Mouse (Mus musculus): ENCODE measurements around the gene Lamb3. TPM values are rescaled to one million over a fixed set of nuclear protein-coding genes. Genes with fewer than 3 reads are reported as not detected.

Gene Lamb3
- polyA plus RNA-seq, 1 experiment from 2014 or later, result 0.29 TPM

DNA sequence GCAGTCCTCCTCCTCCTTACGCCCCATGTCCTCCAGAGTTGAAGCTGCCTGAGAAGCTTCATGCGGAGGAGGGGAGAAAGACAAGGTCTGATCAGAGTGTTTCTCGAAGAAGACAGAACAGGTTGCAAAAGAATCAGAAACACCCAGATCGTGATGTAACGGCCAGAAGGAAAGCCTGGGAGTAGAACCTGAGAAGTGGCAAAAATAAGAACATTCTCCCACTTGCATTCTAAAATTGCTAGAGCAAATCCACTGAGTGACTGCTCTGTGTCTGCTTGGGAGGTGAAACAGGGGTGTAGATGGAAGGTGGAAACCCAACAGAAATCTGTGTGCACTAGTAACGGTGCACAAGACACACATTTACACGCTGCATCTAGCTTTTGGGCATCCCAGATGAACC is 154.6 kb downstream of the Lamb3 start:
- 93% methylated on average over 7 of the region's 7 CpGs for WGBS
- Histone ChIP-seq H3K27me3 (replicated peaks; ENCODE audit: control insufficient read depth, insufficient read depth, low read length) (no peaks in the 10 kb centered on the region), H3K9ac (ENCODE audit: low read depth, low read length) (no peak overlapping the region), H3K36me3 (ENCODE audit: control insufficient read depth, insufficient read depth, low read length) (no peaks in the 10 kb centered on the region; the same call in 1 of the 2 replicates), H3K27ac (ENCODE audit: low read depth, low read length) (no peak overlapping the region), H3K9me3 (ENCODE audit: control insufficient read depth, low read length) (no peaks in the 10 kb centered on the region), H3K4me3 (ENCODE audit: low read length) (no peak overlapping the region), H3K4me2 (ENCODE audit: low read length) (no peak overlapping the region), H3K4me1 (ENCODE audit: control insufficient read depth, insufficient read depth, low read depth, low read length) (no peaks in the 10 kb centered on the region)
- no peak for ATAC-seq

DNA sequence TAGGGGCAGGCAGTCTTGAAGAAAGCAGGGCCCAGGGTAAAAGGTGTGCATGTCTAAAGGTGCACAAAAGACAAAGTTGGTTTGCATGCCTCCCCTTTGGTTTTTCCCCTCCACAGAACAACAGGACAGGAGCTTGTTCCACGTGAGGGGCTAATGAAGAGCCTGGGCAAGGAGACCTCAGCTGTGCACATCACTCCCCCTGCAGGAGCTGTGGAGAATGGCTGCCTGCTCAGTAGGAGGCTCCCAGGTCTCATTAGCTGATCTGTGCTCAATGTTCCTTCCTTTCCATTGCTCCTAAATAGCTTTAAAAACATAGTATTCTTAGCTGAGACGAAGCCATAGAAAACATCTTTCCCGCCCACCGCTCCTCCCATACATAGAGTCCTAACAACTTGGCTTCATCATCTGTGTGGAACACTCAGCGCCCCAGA is 156.3 kb downstream of the Lamb3 start:
- ATAC-seq, result no peak
- peaks cover 17% of the 10 kb centered on the region for H3K4me1 ChIP-seq (ENCODE audit: control insufficient read depth, insufficient read depth, low read depth, low read length)
- no peaks in the 10 kb centered on the region for H3K27me3 ChIP-seq (replicated peaks; ENCODE audit: control insufficient read depth, insufficient read depth, low read length)
- no peak overlapping the region for H3K4me2 ChIP-seq (ENCODE audit: low read length)
- H3K9me3 ChIP-seq (ENCODE audit: control insufficient read depth, low read length), result no peaks in the 10 kb centered on the region
- WGBS, result 70% methylated on average over 5 of the region's 5 CpGs
- H3K27ac ChIP-seq (ENCODE audit: low read depth, low read length), result no peak overlapping the region
- no peaks in the 10 kb centered on the region; the same call in 1 of the 2 replicates for H3K36me3 ChIP-seq (ENCODE audit: control insufficient read depth, insufficient read depth, low read length)
- no peak overlapping the region for H3K9ac ChIP-seq (ENCODE audit: low read depth, low read length)
- H3K4me3 ChIP-seq (ENCODE audit: low read length), result no peak overlapping the region

DNA sequence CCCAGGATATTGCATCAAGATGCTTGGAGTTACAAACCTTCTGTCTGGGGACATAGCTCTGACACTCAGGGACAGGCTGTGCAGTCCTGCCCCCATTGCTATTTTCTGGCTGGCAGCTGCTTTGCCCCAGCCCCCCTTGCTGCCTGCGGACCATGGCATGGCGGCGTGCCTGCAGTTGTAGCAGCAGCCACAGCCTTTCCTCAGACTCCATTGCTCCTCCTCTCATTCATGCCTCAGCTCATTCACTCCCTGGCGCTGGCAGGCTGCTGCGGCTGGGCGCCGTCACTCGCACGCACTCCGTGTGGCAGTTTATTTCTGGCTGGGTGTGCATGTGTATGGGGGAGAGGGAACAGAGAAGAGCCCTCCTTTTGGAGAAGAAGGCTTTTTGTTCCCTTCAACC is 160.6 kb downstream of the Lamb3 start:
- Histone ChIP-seq H3K4me3 (ENCODE audit: low read length) (peak overlapping the region; percentile 64), H3K9me3 (ENCODE audit: control insufficient read depth, low read length) (no peaks in the 10 kb centered on the region), H3K4me1 (ENCODE audit: control insufficient read depth, insufficient read depth, low read depth, low read length) (peaks cover 29% of the 10 kb centered on the region), H3K27me3 (replicated peaks; ENCODE audit: control insufficient read depth, insufficient read depth, low read length) (no peaks in the 10 kb centered on the region), H3K4me2 (ENCODE audit: low read length) (peak overlapping the region; percentile 87), H3K36me3 (ENCODE audit: control insufficient read depth, insufficient read depth, low read length) (no peaks in the 10 kb centered on the region), H3K27ac (ENCODE audit: low read depth, low read length) (peak overlapping the region; percentile 70), H3K9ac (ENCODE audit: low read depth, low read length) (peak overlapping the region; percentile 47)
- ATAC-seq, result peak; percentile 75
- 4% methylated on average over 10 of the region's 10 CpGs for WGBS

DNA sequence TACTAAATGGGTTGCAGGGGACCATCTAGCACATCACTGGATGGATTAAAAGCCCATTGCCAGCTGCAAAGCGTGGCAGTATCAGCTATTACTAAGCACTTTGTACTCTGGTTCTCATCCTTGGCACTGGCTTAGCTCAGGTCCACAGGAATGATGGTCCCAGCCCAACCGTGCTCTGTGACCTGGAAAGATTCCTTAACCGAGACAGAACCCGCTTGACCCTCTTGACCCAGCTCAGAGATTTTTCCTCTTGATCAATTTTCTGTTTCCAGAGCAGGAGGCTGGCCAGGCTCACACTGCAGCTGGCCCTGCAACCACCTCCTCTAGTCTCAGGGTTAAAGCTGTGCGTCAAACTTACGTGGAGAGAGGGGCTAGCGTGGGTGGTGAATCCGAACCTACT is 161.6 kb downstream of the Lamb3 start:
- Histone ChIP-seq H3K9ac (ENCODE audit: low read depth, low read length) (peak overlapping the region; percentile 73), H3K9me3 (ENCODE audit: control insufficient read depth, low read length) (no peaks in the 10 kb centered on the region), H3K27me3 (replicated peaks; ENCODE audit: control insufficient read depth, insufficient read depth, low read length) (no peaks in the 10 kb centered on the region), H3K4me1 (ENCODE audit: control insufficient read depth, insufficient read depth, low read depth, low read length) (peaks cover 29% of the 10 kb centered on the region), H3K4me2 (ENCODE audit: low read length) (peak overlapping the region; percentile 87), H3K27ac (ENCODE audit: low read depth, low read length) (peak overlapping the region; percentile 70), H3K4me3 (ENCODE audit: low read length) (peak overlapping the region; percentile 64), H3K36me3 (ENCODE audit: control insufficient read depth, insufficient read depth, low read length) (no peaks in the 10 kb centered on the region)
- 31% methylated on average over 8 of the region's 8 CpGs for whole genome bisulfite sequencing
- no peak for ATAC-seq

DNA sequence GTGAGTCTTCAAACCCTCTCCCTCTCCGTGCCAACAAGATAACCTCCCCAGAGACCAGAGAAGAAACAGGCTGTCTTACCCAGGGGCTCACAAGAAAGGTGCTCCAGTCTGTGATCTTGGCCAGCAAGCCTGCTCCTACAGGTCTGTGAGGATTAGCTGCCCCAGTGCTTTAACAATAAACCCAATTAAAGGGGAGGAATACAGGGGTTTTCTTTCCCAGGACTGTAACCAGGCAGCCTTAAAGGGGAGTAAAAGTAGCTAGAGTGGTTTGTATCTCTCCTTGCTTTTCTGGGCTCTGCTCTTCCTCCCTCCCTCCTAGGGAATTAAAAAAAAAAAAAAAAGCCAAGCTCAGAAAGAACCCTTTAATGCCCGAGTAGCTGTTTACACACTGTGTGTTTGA is 162.6 kb downstream of the Lamb3 start, which contains the start of gene Camk1g:
Gene Camk1g, minus strand, starts transcription at position 203 of the 400 bp plus-strand sequence.
- Histone ChIP-seq H3K27ac (ENCODE audit: low read depth, low read length) (peak within 1 kb of the TSS; percentile 70), H3K4me3 (ENCODE audit: low read length) (peak within 1 kb of the TSS; percentile 64), H3K36me3 (ENCODE audit: control insufficient read depth, insufficient read depth, low read length) (no peaks in the 10 kb centered on the region), H3K27me3 (replicated peaks; ENCODE audit: control insufficient read depth, insufficient read depth, low read length) (no peaks in the 10 kb centered on the region), H3K4me2 (ENCODE audit: low read length) (peak within 1 kb of the TSS; percentile 87), H3K4me1 (ENCODE audit: control insufficient read depth, insufficient read depth, low read depth, low read length) (peaks cover 29% of the 10 kb centered on the region), H3K9ac (ENCODE audit: low read depth, low read length) (peak within 1 kb of the TSS; percentile 73), H3K9me3 (ENCODE audit: control insufficient read depth, low read length) (no peaks in the 10 kb centered on the region)
- peak; percentile 91 for ATAC-seq
- 2% methylated on average over 2 of the region's 2 CpGs for WGBS

DNA sequence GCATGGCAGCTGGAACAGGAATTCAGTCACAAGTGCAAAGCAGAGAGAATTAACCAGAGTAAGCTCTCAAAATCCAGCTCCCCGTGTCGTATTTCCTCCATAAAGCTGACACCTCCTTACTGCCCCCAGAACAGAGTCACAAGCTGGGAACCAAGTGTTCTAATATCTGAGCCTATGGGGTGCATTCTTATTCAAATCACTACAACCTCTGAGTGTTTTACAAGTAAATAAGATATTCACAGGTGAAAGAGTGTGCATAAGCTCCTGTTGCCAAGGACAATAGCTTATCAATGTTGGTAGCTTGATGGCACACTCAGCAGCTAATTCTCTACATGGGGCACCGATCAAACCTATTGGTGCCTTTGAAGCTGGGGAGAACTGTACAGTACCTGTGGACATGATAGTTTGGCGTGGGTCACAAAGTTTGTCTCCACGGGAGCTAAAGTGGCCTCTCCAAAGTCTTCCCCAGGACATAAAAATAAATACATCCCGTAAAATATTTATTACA is 166.5 kb downstream of the Lamb3 start:
- Histone ChIP-seq H3K4me2 (ENCODE audit: low read length) (no peak overlapping the region), H3K4me3 (ENCODE audit: low read length) (no peak overlapping the region), H3K9ac (ENCODE audit: low read depth, low read length) (no peak overlapping the region), H3K36me3 (ENCODE audit: control insufficient read depth, insufficient read depth, low read length) (no peaks in the 10 kb centered on the region), H3K27me3 (replicated peaks; ENCODE audit: control insufficient read depth, insufficient read depth, low read length) (no peaks in the 10 kb centered on the region), H3K27ac (ENCODE audit: low read depth, low read length) (no peak overlapping the region), H3K4me1 (ENCODE audit: control insufficient read depth, insufficient read depth, low read depth, low read length) (peaks cover 10% of the 10 kb centered on the region), H3K9me3 (ENCODE audit: control insufficient read depth, low read length) (no peaks in the 10 kb centered on the region)
- no peak for ATAC-seq
- 87% methylated on average over 6 of the region's 6 CpGs for WGBS

DNA sequence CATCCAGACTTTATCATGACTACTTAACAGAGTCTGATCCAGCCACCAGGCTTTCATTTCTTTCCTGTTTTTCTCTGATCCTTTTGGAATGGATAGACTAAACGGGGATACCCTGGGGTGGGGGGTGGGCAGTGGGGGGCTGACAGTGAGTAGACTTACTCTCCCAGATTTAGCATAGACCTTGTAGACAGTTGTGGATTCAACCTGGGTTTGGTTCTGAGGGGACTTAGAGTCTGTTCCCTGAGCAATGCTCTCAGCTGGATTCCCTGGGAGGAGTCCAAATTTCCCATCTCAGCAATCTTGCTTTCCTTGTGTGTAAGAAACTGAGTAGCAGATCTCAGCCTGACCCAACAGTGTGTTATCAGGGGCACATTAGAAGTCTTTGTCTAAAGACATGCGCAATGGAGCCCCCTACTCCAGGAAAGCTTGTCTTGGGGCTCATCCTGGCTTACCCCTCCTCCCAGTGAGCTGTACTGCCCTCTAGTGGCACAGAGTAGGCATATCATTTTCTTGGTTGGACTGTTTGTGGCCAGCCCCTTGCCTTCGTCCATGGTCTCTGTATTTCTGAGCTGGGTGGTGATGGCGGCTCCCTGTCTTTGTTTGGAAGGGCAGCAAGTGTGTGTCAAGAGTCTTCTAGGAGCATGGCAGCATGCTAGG is 169.1 kb downstream of the Lamb3 start:
- no peaks in the 10 kb centered on the region for H3K9me3 ChIP-seq (ENCODE audit: control insufficient read depth, low read length)
- ATAC-seq, result peak; percentile 75
- H3K4me3 ChIP-seq (ENCODE audit: low read length), result no peak overlapping the region
- 22% methylated on average over 4 of the region's 4 CpGs for WGBS
- no peaks in the 10 kb centered on the region for H3K27me3 ChIP-seq (replicated peaks; ENCODE audit: control insufficient read depth, insufficient read depth, low read length)
- no peaks in the 10 kb centered on the region for H3K36me3 ChIP-seq (ENCODE audit: control insufficient read depth, insufficient read depth, low read length)
- H3K4me1 ChIP-seq (ENCODE audit: control insufficient read depth, insufficient read depth, low read depth, low read length), result peaks cover under 1% of the 10 kb centered on the region; the same call in 1 of the 2 replicates
- no peak overlapping the region for H3K9ac ChIP-seq (ENCODE audit: low read depth, low read length)
- H3K4me2 ChIP-seq (ENCODE audit: low read length), result no peak overlapping the region
- H3K27ac ChIP-seq (ENCODE audit: low read depth, low read length), result no peak overlapping the region

DNA sequence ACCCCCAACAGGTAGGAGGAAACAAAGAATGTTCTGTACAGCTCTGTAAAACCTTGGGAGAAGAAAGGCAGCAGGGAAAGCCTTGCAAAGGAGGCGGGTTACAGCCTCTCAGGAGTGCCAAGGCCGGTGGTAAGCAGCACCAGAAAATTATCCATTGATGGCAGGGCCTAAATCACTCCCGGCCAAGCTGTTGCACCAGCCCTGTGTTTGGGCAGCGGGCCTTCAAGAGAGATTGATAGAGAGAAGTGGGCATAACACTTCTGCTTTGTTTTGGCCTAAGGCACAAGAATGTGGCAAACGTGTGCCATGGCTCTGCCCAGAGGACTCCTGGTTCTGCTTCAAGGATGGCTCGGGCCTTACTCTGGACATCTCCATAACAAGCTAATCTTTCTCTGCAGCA is 172.1 kb downstream of the Lamb3 start:
- no peaks in the 10 kb centered on the region for H3K9me3 ChIP-seq (ENCODE audit: control insufficient read depth, low read length)
- no peaks in the 10 kb centered on the region for H3K36me3 ChIP-seq (ENCODE audit: control insufficient read depth, insufficient read depth, low read length)
- no peaks in the 10 kb centered on the region for H3K27me3 ChIP-seq (replicated peaks; ENCODE audit: control insufficient read depth, insufficient read depth, low read length)
- H3K27ac ChIP-seq (ENCODE audit: low read depth, low read length), result no peak overlapping the region
- WGBS, result 66% methylated on average over 6 of the region's 6 CpGs
- no peak overlapping the region for H3K9ac ChIP-seq (ENCODE audit: low read depth, low read length)
- H3K4me2 ChIP-seq (ENCODE audit: low read length), result no peak overlapping the region
- H3K4me1 ChIP-seq (ENCODE audit: control insufficient read depth, insufficient read depth, low read depth, low read length), result peaks cover 9% of the 10 kb centered on the region
- no peak for ATAC-seq
- no peak overlapping the region for H3K4me3 ChIP-seq (ENCODE audit: low read length)

DNA sequence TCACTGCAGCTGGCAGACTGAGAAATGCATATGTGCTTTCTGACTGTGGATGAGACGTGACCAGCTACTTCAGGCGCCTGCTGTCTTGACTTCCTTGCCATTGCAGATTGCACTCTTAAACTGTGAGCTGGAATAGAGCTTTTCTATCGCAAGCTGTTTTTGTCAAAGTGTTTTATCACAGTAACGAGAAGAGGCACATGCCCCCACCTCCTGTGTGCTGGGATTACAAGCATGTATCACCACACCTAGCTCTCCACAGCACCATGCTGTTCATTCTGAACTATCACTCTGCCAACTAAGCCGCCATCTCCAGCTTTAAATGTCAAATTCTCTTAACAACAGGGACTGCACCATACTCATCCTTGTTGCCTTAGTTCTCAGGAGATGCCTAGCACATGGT is 173.4 kb downstream of the Lamb3 start:
- H3K9me3 ChIP-seq (ENCODE audit: control insufficient read depth, low read length), result no peaks in the 10 kb centered on the region
- WGBS, result 81% methylated on average over 5 of the region's 5 CpGs
- no peak overlapping the region for H3K4me3 ChIP-seq (ENCODE audit: low read length)
- ATAC-seq, result no peak
- H3K36me3 ChIP-seq (ENCODE audit: control insufficient read depth, insufficient read depth, low read length), result no peaks in the 10 kb centered on the region
- no peak overlapping the region for H3K9ac ChIP-seq (ENCODE audit: low read depth, low read length)
- H3K27me3 ChIP-seq (replicated peaks; ENCODE audit: control insufficient read depth, insufficient read depth, low read length), result no peaks in the 10 kb centered on the region
- no peak overlapping the region for H3K4me2 ChIP-seq (ENCODE audit: low read length)
- peaks cover 9% of the 10 kb centered on the region for H3K4me1 ChIP-seq (ENCODE audit: control insufficient read depth, insufficient read depth, low read depth, low read length)
- no peak overlapping the region for H3K27ac ChIP-seq (ENCODE audit: low read depth, low read length)

Data from hindbrain, embryonic 16.5 days (tissue).